Mouse (Mus musculus): ENCODE measurements around the gene Cth. TPM values are rescaled to one million over a fixed set of nuclear protein-coding genes. Genes with fewer than 3 reads are reported as not detected.

Gene Cth
- polyA plus RNA-seq, 1 experiment from 2014 or later = 70.8 TPM

DNA sequence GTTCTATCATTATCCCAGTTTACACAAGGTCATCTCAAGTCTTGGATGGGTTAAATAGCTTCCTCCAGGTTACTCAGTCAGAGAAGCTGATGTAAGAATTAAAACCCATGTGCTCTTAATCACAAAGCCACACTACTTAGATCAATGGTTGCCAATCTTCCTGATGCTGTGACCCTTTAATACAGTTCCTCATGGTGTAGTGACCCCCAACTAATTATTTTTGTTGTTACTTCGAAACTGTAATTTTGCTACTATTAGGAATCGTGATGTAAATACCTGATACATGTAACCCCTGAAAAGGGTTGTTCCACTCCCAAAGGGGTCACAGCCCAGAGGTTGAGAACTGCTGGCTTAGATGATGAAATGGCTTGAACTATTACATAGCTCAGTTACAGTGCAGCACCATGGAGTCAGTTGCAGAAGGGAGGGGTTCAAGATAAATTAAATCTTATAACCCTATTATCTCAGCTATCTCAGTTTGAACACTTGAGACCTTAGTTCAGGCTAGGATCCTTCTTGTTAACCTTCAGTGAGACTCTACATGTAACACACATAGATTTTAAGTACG is 1.5 kb downstream of the Cth start:
- no peaks in the 10 kb centered on the region for H3K36me3 ChIP-seq (ENCODE audit: control insufficient read depth, insufficient read depth, low read length)
- 0 out of 2 replicates have a peak, but pooled peaks cover 4% of the 10 kb centered on the region for H3K4me1 ChIP-seq (ENCODE audit: control insufficient read depth, insufficient read depth, low read length)
- ATAC-seq = no peak
- H3K4me2 ChIP-seq (ENCODE audit: low read depth, low read length) = no peak overlapping the region
- 85% methylated on average over 3 of the region's 3 CpGs for WGBS
- no peaks in the 10 kb centered on the region for H3K27me3 ChIP-seq (replicated peaks; ENCODE audit: control insufficient read depth, insufficient read depth, low read length)
- no peak overlapping the region for H3K4me3 ChIP-seq (ENCODE audit: low read length)
- H3K9ac ChIP-seq (ENCODE audit: low read depth, low read length) = no peak overlapping the region
- no peaks in the 10 kb centered on the region for H3K9me3 ChIP-seq (ENCODE audit: control insufficient read depth, low read length)
- H3K27ac ChIP-seq (ENCODE audit: low read length) = no peak overlapping the region

DNA sequence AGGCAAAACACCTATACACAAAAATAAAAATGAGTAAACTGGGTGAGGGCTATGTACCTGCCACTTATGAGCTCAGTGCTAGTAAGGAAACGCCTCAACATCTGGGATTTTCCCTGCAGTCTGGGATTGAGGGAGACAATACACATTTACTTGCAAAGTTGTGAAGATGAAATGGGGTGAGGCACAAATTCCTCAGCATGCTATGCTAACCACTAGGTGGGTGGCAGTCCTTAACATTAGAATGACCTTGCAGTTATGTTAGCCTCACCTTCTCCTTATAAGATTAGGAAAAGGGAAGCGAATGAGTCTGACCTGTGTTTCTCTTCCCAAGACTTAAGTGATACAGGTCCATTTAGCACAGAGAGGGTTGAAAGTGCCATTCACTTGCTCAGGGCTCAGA is 3.5 kb downstream of the Cth start:
- Histone ChIP-seq H3K27ac (ENCODE audit: low read length) (no peak overlapping the region), H3K4me2 (ENCODE audit: low read depth, low read length) (no peak overlapping the region), H3K9me3 (ENCODE audit: control insufficient read depth, low read length) (no peaks in the 10 kb centered on the region), H3K9ac (ENCODE audit: low read depth, low read length) (no peak overlapping the region), H3K36me3 (ENCODE audit: control insufficient read depth, insufficient read depth, low read length) (no peaks in the 10 kb centered on the region), H3K27me3 (replicated peaks; ENCODE audit: control insufficient read depth, insufficient read depth, low read length) (no peaks in the 10 kb centered on the region), H3K4me3 (ENCODE audit: low read length) (no peak overlapping the region), H3K4me1 (ENCODE audit: control insufficient read depth, insufficient read depth, low read length) (0 out of 2 replicates have a peak, but pooled peaks cover 4% of the 10 kb centered on the region)
- WGBS = 87% methylated on average over 2 of the region's 2 CpGs
- ATAC-seq = no peak

DNA sequence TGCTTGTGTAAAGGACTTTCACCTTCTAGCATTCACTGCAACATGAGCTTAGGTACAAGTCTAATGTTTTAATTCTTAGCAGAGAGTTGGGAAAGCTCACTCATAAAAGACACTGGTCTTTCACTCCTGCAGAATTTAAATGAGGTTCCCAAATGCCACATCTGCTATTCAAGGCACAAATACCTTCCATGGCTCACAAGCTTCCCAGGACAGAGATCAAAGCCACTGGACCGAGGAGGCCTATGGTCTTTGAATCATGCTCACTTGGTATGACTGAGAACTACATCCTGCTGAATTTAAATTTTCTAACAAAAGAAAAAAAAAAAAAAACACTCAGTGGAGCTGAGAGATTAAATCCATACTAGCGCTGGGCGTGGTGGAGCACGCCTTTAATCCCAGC is 8.5 kb downstream of the Cth start:
- H3K4me2 ChIP-seq (ENCODE audit: low read depth, low read length) = no peak overlapping the region
- no peak for ATAC-seq
- no peak overlapping the region for H3K4me3 ChIP-seq (ENCODE audit: low read length)
- no peaks in the 10 kb centered on the region for H3K36me3 ChIP-seq (ENCODE audit: control insufficient read depth, insufficient read depth, low read length)
- H3K27me3 ChIP-seq (replicated peaks; ENCODE audit: control insufficient read depth, insufficient read depth, low read length) = no peaks in the 10 kb centered on the region
- H3K27ac ChIP-seq (ENCODE audit: low read length) = no peak overlapping the region
- H3K9ac ChIP-seq (ENCODE audit: low read depth, low read length) = no peak overlapping the region
- no peaks in the 10 kb centered on the region for H3K4me1 ChIP-seq (ENCODE audit: control insufficient read depth, insufficient read depth, low read length)
- 96% methylated on average over 4 of the region's 4 CpGs for WGBS
- H3K9me3 ChIP-seq (ENCODE audit: control insufficient read depth, low read length) = no peaks in the 10 kb centered on the region

DNA sequence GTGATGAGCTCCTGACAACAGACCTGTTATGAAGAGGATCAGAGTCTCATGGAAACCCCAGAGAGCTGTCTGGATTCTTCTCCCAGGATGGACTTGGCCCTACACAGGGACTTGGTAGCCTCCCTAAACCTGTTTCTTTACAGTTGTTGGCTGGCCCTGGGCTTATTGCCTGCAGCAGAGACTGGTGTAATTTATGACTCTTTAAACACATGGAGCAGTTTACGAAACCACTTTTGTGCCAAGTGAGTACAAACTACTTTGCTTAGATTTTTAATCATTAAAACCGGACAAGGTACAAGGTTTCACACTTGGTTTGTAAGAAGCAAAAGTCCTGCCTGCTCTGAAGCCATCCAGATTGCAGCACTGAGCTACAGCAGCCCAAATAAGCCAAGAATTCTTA is 12.7 kb downstream of the Cth start:
- Histone ChIP-seq H3K4me2 (ENCODE audit: low read depth, low read length) (no peak overlapping the region), H3K27ac (ENCODE audit: low read length) (peak overlapping the region; percentile 38; the same call in 1 of the 2 replicates), H3K4me3 (ENCODE audit: low read length) (no peak overlapping the region), H3K9me3 (ENCODE audit: control insufficient read depth, low read length) (no peaks in the 10 kb centered on the region), H3K27me3 (replicated peaks; ENCODE audit: control insufficient read depth, insufficient read depth, low read length) (no peaks in the 10 kb centered on the region), H3K4me1 (ENCODE audit: control insufficient read depth, insufficient read depth, low read length) (no peaks in the 10 kb centered on the region), H3K36me3 (ENCODE audit: control insufficient read depth, insufficient read depth, low read length) (no peaks in the 10 kb centered on the region), H3K9ac (ENCODE audit: low read depth, low read length) (no peak overlapping the region)
- 55% methylated on average over 2 of the region's 2 CpGs for WGBS
- peak; percentile 91 for ATAC-seq

DNA sequence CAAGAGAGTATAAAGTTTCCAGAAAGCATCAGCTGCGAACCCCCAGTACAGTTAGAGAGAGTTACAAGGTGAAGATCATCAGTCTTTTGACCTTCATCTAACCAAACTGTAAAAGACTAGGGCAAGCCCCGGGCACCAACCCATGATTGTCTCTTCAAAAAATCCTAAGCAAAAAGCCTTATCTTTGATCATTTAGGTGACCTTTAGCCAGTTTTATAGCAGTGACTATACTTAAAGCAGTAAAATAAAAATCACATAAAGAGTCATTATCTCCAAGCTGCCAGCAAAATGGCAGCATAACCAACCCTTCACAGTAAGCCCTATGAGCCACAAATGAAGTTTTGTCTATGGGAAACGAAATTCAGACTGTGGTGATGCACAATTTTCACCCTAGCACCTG is 14.6 kb downstream of the Cth start:
- H3K27ac ChIP-seq (ENCODE audit: low read length) = no peak overlapping the region
- no peak overlapping the region for H3K4me2 ChIP-seq (ENCODE audit: low read depth, low read length)
- no peaks in the 10 kb centered on the region for H3K9me3 ChIP-seq (ENCODE audit: control insufficient read depth, low read length)
- no peaks in the 10 kb centered on the region for H3K27me3 ChIP-seq (replicated peaks; ENCODE audit: control insufficient read depth, insufficient read depth, low read length)
- H3K4me3 ChIP-seq (ENCODE audit: low read length) = no peak overlapping the region
- no peak overlapping the region for H3K9ac ChIP-seq (ENCODE audit: low read depth, low read length)
- 0 out of 2 replicates have a peak, but pooled peaks cover 2% of the 10 kb centered on the region for H3K36me3 ChIP-seq (ENCODE audit: control insufficient read depth, insufficient read depth, low read length)
- WGBS = 64% methylated on average over 3 of the region's 3 CpGs
- ATAC-seq = peak; percentile 66
- H3K4me1 ChIP-seq (ENCODE audit: control insufficient read depth, insufficient read depth, low read length) = no peaks in the 10 kb centered on the region

DNA sequence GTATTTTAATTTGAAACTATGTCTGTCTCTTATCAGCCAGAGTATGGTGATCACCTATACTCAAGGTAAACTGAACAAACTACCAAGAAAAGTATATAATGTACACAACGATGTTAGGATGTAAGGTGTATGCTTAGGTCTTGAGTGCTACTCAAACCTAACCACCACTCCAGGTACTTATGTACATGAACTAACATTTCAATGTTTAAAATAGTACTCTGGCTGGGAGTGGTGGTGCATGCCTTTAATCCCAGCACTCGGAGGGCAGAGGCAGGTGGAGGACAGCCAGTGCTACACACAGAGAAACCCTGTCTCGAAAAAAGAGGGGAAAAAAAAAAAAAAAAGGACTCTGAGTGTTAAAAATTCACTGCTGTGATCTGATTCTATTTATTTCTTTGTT is 16.7 kb downstream of the Cth start:
- no peaks in the 10 kb centered on the region for H3K9me3 ChIP-seq (ENCODE audit: control insufficient read depth, low read length)
- 0 out of 2 replicates have a peak, but pooled peaks cover 3% of the 10 kb centered on the region for H3K36me3 ChIP-seq (ENCODE audit: control insufficient read depth, insufficient read depth, low read length)
- no peaks in the 10 kb centered on the region for H3K27me3 ChIP-seq (replicated peaks; ENCODE audit: control insufficient read depth, insufficient read depth, low read length)
- H3K4me2 ChIP-seq (ENCODE audit: low read depth, low read length) = no peak overlapping the region
- H3K4me1 ChIP-seq (ENCODE audit: control insufficient read depth, insufficient read depth, low read length) = no peaks in the 10 kb centered on the region
- no peak overlapping the region for H3K9ac ChIP-seq (ENCODE audit: low read depth, low read length)
- H3K4me3 ChIP-seq (ENCODE audit: low read length) = no peak overlapping the region
- 93% methylated on average over 3 of the region's 3 CpGs for WGBS
- H3K27ac ChIP-seq (ENCODE audit: low read length) = no peak overlapping the region
- ATAC-seq = no peak

DNA sequence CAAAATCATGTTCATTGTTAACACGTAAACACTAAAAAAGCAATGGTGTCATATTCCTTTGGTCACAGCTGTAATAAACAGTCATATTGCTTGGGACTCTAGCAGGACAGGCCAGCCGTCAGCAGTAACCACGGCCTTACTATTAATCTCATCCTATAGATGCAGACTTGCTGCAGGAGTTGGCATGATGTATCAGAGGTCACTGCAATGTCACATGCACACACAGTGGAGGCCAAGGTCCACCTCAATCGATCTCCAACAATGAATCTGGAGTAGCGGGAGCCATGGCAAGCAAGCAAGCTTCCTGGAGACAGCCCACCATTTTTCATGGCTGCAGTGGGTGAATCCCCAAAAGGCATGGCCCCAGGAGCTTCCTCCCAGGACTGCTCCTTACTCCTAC is 23.2 kb downstream of the Cth start:
- Histone ChIP-seq H3K36me3 (ENCODE audit: control insufficient read depth, insufficient read depth, low read length) (0 out of 2 replicates have a peak, but pooled peaks cover 3% of the 10 kb centered on the region), H3K9me3 (ENCODE audit: control insufficient read depth, low read length) (no peaks in the 10 kb centered on the region), H3K4me2 (ENCODE audit: low read depth, low read length) (no peak overlapping the region), H3K9ac (ENCODE audit: low read depth, low read length) (no peak overlapping the region), H3K4me3 (ENCODE audit: low read length) (no peak overlapping the region), H3K4me1 (ENCODE audit: control insufficient read depth, insufficient read depth, low read length) (no peaks in the 10 kb centered on the region), H3K27me3 (replicated peaks; ENCODE audit: control insufficient read depth, insufficient read depth, low read length) (no peaks in the 10 kb centered on the region), H3K27ac (ENCODE audit: low read length) (no peak overlapping the region)
- WGBS = 79% methylated on average over 5 of the region's 5 CpGs
- ATAC-seq = peak; percentile 52

DNA sequence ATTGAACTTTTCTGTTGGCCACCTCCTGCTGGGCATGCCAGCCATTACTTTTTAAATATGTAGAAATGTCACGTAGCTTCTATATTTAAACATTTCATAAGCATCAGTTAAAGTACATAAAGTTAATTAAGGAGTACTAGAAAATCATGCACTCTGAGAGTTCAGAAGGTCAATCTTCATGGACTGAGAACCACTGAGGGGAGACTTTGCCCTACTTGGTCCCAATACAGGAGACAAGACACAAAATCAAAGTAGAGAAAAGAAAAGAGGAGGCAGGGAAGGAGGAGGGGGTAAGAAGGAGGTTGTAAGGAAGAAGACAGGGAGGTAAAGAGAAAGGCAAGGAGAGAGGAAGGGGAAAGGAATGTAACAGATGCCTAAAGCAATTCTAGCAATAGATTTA is 24.9 kb downstream of the Cth start:
- 97% methylated on average over 1 of the region's 1 CpGs for WGBS
- no peak for ATAC-seq

DNA sequence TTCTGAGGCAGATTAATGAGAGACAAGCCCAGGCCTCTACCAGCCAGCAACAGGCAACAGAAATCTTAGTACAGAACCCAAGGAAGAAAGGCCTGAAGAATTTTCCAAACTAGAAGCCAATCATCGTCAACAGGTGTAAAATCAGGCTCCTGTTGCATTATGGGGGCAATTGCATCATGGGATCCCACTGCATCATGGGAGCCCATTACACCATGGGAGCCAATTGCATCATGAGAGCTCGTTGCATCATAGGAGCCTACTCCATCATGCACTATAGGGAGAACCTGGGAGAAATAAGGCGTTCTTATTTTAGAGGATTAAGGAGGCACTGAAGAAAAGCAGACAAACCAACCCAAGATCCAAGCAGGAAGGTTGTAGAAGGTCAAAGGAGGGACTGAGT is 27.2 kb downstream of the Cth start:
- Histone ChIP-seq H3K9ac (ENCODE audit: low read depth, low read length) (no peak overlapping the region), H3K9me3 (ENCODE audit: control insufficient read depth, low read length) (no peaks in the 10 kb centered on the region), H3K36me3 (ENCODE audit: control insufficient read depth, insufficient read depth, low read length) (no peaks in the 10 kb centered on the region), H3K4me1 (ENCODE audit: control insufficient read depth, insufficient read depth, low read length) (no peaks in the 10 kb centered on the region), H3K27ac (ENCODE audit: low read length) (no peak overlapping the region), H3K4me2 (ENCODE audit: low read depth, low read length) (no peak overlapping the region), H3K27me3 (replicated peaks; ENCODE audit: control insufficient read depth, insufficient read depth, low read length) (no peaks in the 10 kb centered on the region), H3K4me3 (ENCODE audit: low read length) (no peak overlapping the region)
- no peak for ATAC-seq
- 90% methylated on average over 3 of the region's 3 CpGs for WGBS

More for the DNA sequence above, 24.9 kb downstream of the Cth start:
- H3K4me2 ChIP-seq (ENCODE audit: low read depth, low read length) = no peak overlapping the region
- no peaks in the 10 kb centered on the region for H3K36me3 ChIP-seq (ENCODE audit: control insufficient read depth, insufficient read depth, low read length)
- H3K9me3 ChIP-seq (ENCODE audit: control insufficient read depth, low read length) = no peaks in the 10 kb centered on the region
- H3K27me3 ChIP-seq (replicated peaks; ENCODE audit: control insufficient read depth, insufficient read depth, low read length) = no peaks in the 10 kb centered on the region
- H3K27ac ChIP-seq (ENCODE audit: low read length) = no peak overlapping the region
- H3K4me1 ChIP-seq (ENCODE audit: control insufficient read depth, insufficient read depth, low read length) = no peaks in the 10 kb centered on the region
- H3K9ac ChIP-seq (ENCODE audit: low read depth, low read length) = no peak overlapping the region
- no peak overlapping the region for H3K4me3 ChIP-seq (ENCODE audit: low read length)

DNA sequence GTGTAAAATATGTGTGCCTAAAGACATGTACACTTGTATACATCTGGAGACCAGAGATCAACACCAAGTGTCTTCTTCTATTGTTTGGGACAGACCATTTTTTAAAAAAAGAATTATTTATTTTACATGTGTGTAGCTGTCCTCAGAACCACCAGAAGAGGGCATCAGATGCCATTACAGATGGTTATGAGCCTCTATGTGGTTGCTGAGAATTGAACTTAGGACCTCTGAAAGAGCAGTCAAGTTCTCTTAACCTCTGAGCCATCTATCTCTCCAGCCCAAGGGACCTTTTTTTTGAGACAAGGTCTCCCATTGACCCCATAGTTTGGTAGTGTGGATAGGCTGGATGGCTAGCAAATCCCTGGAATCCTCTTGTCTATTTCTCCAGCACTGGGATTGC is 33.1 kb downstream of the Cth start:
- H3K4me1 ChIP-seq (ENCODE audit: control insufficient read depth, insufficient read depth, low read length) = no peaks in the 10 kb centered on the region
- H3K27me3 ChIP-seq (replicated peaks; ENCODE audit: control insufficient read depth, insufficient read depth, low read length) = no peaks in the 10 kb centered on the region
- no peak overlapping the region for H3K4me3 ChIP-seq (ENCODE audit: low read length)
- H3K4me2 ChIP-seq (ENCODE audit: low read depth, low read length) = no peak overlapping the region
- H3K9ac ChIP-seq (ENCODE audit: low read depth, low read length) = no peak overlapping the region
- ATAC-seq = no peak
- H3K9me3 ChIP-seq (ENCODE audit: control insufficient read depth, low read length) = no peaks in the 10 kb centered on the region
- H3K36me3 ChIP-seq (ENCODE audit: control insufficient read depth, insufficient read depth, low read length) = no peaks in the 10 kb centered on the region
- no peak overlapping the region for H3K27ac ChIP-seq (ENCODE audit: low read length)
